Comparison of ENCODE assay signal across 10 mouse cellular contexts in the genomic region with DNA sequence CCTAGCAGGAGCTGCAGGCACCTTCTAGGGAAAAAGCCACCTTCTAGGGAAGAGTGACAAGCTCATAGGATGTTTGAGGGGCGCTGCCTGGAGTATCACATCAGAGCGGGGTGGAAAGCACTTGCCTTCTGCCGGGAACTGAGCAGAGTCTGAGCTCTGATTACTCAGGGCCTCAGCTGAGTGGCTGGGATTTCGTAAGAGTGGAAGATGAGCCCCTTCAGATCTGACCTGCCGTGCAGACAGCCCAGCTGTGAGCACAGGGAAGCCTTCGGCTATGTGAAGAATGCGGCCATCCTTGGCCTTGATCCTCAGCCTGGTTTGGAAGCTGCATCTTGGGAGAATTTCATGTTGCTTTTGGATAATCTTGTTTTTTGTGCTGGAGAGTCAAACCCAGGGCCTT. TPM values are rescaled to one million over a fixed set of nuclear protein-coding genes. Genes with fewer than 3 reads are reported as not detected.
DNase-seq lines count a peak whose midpoint lies in the region; ATAC-seq and TF ChIP-seq lines count a peak whose summit lies in the region.
"Had no signal": no experiment of that assay in that cellular context is flagged by ENCODE, and none has a peak within 500 bp of the region (broad histone marks: within the 10 kb centered on the region; RNA-seq: fewer than 3 reads in every experiment).

No protein-coding gene starts in this region.

- 19% methylated on average over 7 of the region's 7 CpGs for WGBS in lung, embryonic 14.5 days
- WGBS in intestine, embryonic 15.5 days = 35% methylated on average over 7 of the region's 7 CpGs
- WGBS in stomach, embryonic 15.5 days = 36% methylated on average over 7 of the region's 7 CpGs
- 64% methylated on average over 7 of the region's 7 CpGs for WGBS in midbrain, embryonic 11.5 days

- peak; percentile 36; the same call in 1 of the 2 replicates for ATAC-seq in lung, embryonic 14.5 days (ENCODE audit: insufficient read depth)
- ATAC-seq in intestine, embryonic 15.5 days = peak; percentile 53
- no peak for ATAC-seq in stomach, embryonic 15.5 days (ENCODE audit: insufficient read depth, low FRiP score, low read depth)
- no peak for ATAC-seq in midbrain, embryonic 11.5 days (ENCODE audit: low FRiP score)
- ATAC-seq: forebrain, embryonic 14.5 days had no signal

- H3K4me1 ChIP-seq in lung, embryonic 14.5 days (ENCODE audit: insufficient read depth) = 0 out of 2 replicates have a peak, but pooled peaks cover 6% of the 10 kb centered on the region
- H3K4me1 ChIP-seq in intestine, embryonic 15.5 days (replicated peaks) = peaks cover 6% of the 10 kb centered on the region
- H3K4me1 ChIP-seq in stomach, embryonic 15.5 days = peaks cover 8% of the 10 kb centered on the region; the same call in 1 of the 2 replicates
- peaks cover 8% of the 10 kb centered on the region for H3K4me1 ChIP-seq in midbrain, embryonic 11.5 days (ENCODE audit: control insufficient read depth, insufficient read depth, low read length)

- no peak overlapping the region for H3K9ac ChIP-seq in lung, embryonic 14.5 days
- no peak overlapping the region for H3K9ac ChIP-seq in intestine, embryonic 15.5 days
- no peak overlapping the region for H3K9ac ChIP-seq in stomach, embryonic 15.5 days
- no peak overlapping the region for H3K9ac ChIP-seq in midbrain, embryonic 11.5 days (ENCODE audit: low read length)
- H3K9ac ChIP-seq: hindbrain, embryonic 14.5 days; neural tube, embryonic 12.5 days had no signal

- H3K27me3 ChIP-seq in lung, embryonic 14.5 days (ENCODE audit: insufficient read depth, low read length) = no peaks in the 10 kb centered on the region
- no peaks in the 10 kb centered on the region for H3K27me3 ChIP-seq in intestine, embryonic 15.5 days (replicated peaks)
- H3K27me3 ChIP-seq in stomach, embryonic 15.5 days (replicated peaks) = no peaks in the 10 kb centered on the region
- H3K27me3 ChIP-seq in midbrain, embryonic 11.5 days (ENCODE audit: control insufficient read depth, insufficient read depth, low read length) = no peaks in the 10 kb centered on the region
- H3K27me3 ChIP-seq: neural tube, embryonic 12.5 days had no signal

- TF ChIP-seq CTCF in lung, embryonic 14.5 days (IDR thresholded peaks at IDR 0.05; ENCODE audit: low read depth) = no peak

- no peaks in the 10 kb centered on the region; the same call in 1 of the 2 replicates for H3K9me3 ChIP-seq in lung, embryonic 14.5 days (ENCODE audit: low read depth, low read length)
- H3K9me3 ChIP-seq in intestine, embryonic 15.5 days = no peaks in the 10 kb centered on the region
- H3K9me3 ChIP-seq in stomach, embryonic 15.5 days = no peaks in the 10 kb centered on the region
- H3K9me3 ChIP-seq in midbrain, embryonic 11.5 days (ENCODE audit: control insufficient read depth, low read length) = no peaks in the 10 kb centered on the region

- no peak overlapping the region for H3K4me3 ChIP-seq in lung, embryonic 14.5 days (ENCODE audit: low read depth, low read length)
- no peak overlapping the region for H3K4me3 ChIP-seq in intestine, embryonic 15.5 days (replicated peaks)
- H3K4me3 ChIP-seq in stomach, embryonic 15.5 days (replicated peaks) = no peak overlapping the region
- no peak overlapping the region for H3K4me3 ChIP-seq in midbrain, embryonic 11.5 days (ENCODE audit: low read depth, low read length)
- H3K4me3 ChIP-seq: neural tube, embryonic 12.5 days had no signal

- H3K27ac ChIP-seq in lung, embryonic 14.5 days (ENCODE audit: low read depth) = no peak overlapping the region
- 0 out of 2 replicates have a peak overlapping the region, but pooled peaks have one; percentile 48 for H3K27ac ChIP-seq in intestine, embryonic 15.5 days
- H3K27ac ChIP-seq in stomach, embryonic 15.5 days = peak overlapping the region; percentile 55
- no peak overlapping the region for H3K27ac ChIP-seq in midbrain, embryonic 11.5 days (ENCODE audit: low read depth, low read length)
- H3K27ac ChIP-seq: hindbrain, embryonic 14.5 days; neural tube, embryonic 12.5 days had no signal

- no peak overlapping the region for H3K4me2 ChIP-seq in lung, embryonic 14.5 days
- no peak overlapping the region for H3K4me2 ChIP-seq in intestine, embryonic 15.5 days (replicated peaks)
- H3K4me2 ChIP-seq in stomach, embryonic 15.5 days = peak overlapping the region; percentile 11; the same call in 1 of the 2 replicates
- H3K4me2 ChIP-seq in midbrain, embryonic 11.5 days = no peak overlapping the region
- H3K4me2 ChIP-seq: hindbrain, embryonic 14.5 days; neural tube, embryonic 12.5 days had no signal

- H3K36me3 ChIP-seq in lung, embryonic 14.5 days (ENCODE audit: insufficient read depth) = no peaks in the 10 kb centered on the region
- H3K36me3 ChIP-seq in intestine, embryonic 15.5 days = no peaks in the 10 kb centered on the region
- H3K36me3 ChIP-seq in stomach, embryonic 15.5 days = no peaks in the 10 kb centered on the region
- H3K36me3 ChIP-seq in midbrain, embryonic 11.5 days (ENCODE audit: control insufficient read depth, insufficient read depth, low read length) = peaks cover 4% of the 10 kb centered on the region

- peak; percentile 59 for DNase-seq in lung, embryonic 14.5 days
- DNase-seq in lung, postnatal 25 days (ENCODE audit: low spot score) = no peak
- DNase-seq in embryo, embryonic 11 days = peak; percentile 43
- no peak for DNase-seq in midbrain, embryonic 11.5 days (ENCODE audit: low spot score, missing footprints)
- no peak for DNase-seq in frontal cortex, postnatal 10 days (ENCODE audit: low spot score in 2 of 2)

RNA-seq across cellular contexts. Expression of a gene that starts 10.5 kb away (rescaled TPM):
- polyA plus RNA-seq in lung, embryonic 14.5 days (2014; fragmentation: Nextera tagmentation; extraction: Ambion mirVana) = 36.6 and 39.5 TPM in 2 replicates
- 24.8 and 27.5 TPM in 2 replicates for polyA plus RNA-seq in intestine, embryonic 15.5 days (2015; fragmentation: Nextera tagmentation; extraction: Ambion mirVana)
- polyA plus RNA-seq in stomach, embryonic 15.5 days (2015; fragmentation: Nextera tagmentation; extraction: Ambion mirVana) = 27.4 and 29.7 TPM in 2 replicates
- 119 and 125 TPM in 2 replicates for polyA plus RNA-seq in midbrain, embryonic 11.5 days (2014; fragmentation: Nextera tagmentation; extraction: Ambion mirVana)

Comparison
In these comparisons a context has a peak if more than half of its experiments do, and no peak if none do; other contexts are left out.
1. DNase-seq: peak in lung, embryonic 14.5 days (single experiment) and embryo, embryonic 11 days (single experiment); none in lung, postnatal 25 days (single experiment), midbrain, embryonic 11.5 days (single experiment) and frontal cortex, postnatal 10 days (0 of 2).
2. ATAC-seq: peak in lung, embryonic 14.5 days (single experiment) and intestine, embryonic 15.5 days (single experiment); none in stomach, embryonic 15.5 days (single experiment) and midbrain, embryonic 11.5 days (single experiment).
3. H3K27ac ChIP-seq: peak in intestine, embryonic 15.5 days (single experiment) and stomach, embryonic 15.5 days (single experiment); none in lung, embryonic 14.5 days (single experiment) and midbrain, embryonic 11.5 days (single experiment).